Mouse (Mus musculus) CH12.LX (cell line): ENCODE results near the gene D630045J12Rik. TPM values are rescaled to one million over a fixed set of nuclear protein-coding genes. Genes with fewer than 3 reads are reported as not detected.

ENCODE experiments used
- DNase-seq: peaks from one replicate; pipeline ENCODE4 v3.0.0-alpha.2; 2013; ENCODE audit errors: extremely low read depth
- H3K27ac ChIP-seq: 2 replicates; pipeline ENCODE4 v1.5.1; 2012; ENCODE audit warnings: low read depth, mild to moderate bottlenecking, control low read depth, moderate library complexity; ENCODE audit not compliant: insufficient read depth
- H3K27me3 ChIP-seq: replicated peaks from 2 replicates; pipeline ENCODE3; 2012; ENCODE audit warnings: inconsistent platforms
- H3K36me3 ChIP-seq, 2 experiments: replicated peaks in 1 of 2; 2 replicates each; pipeline versions ENCODE3 to v1.6.1; 2012; ENCODE audit warnings: inconsistent platforms in 1 of 2, low read length in 1 of 2, mild to moderate bottlenecking in 1 of 2, mixed read lengths in 1 of 2, moderate library complexity in 1 of 2; ENCODE audit not compliant: control insufficient read depth in 1 of 2, insufficient read depth in 1 of 2
- H3K4me1 ChIP-seq, 2 experiments: 2 replicates each; pipeline ENCODE4 v1.6.1; 2012; ENCODE audit warnings: inconsistent platforms in 1 of 2, moderate library complexity in 1 of 2; ENCODE audit not compliant: insufficient read depth in 2 of 2, control insufficient read depth in 1 of 2
- H3K4me2 ChIP-seq: 2 replicates; pipeline ENCODE4 v1.6.1; 2012; ENCODE audit warnings: low read depth, mild to moderate bottlenecking, control low read depth; ENCODE audit not compliant: poor library complexity, insufficient read depth, severe bottlenecking
- H3K4me3 ChIP-seq, 3 experiments: fragments of 150-350 bp in 1 of 3; sonication (generic) in 1 of 3; replicated peaks in 1 of 3; 2 replicates each; pipeline versions ENCODE3 to v1.5.1; 2011 to 2012; ENCODE audit warnings: low read depth in 2 of 3, low read length in 2 of 3, mild to moderate bottlenecking in 2 of 3, moderate library complexity in 2 of 3, control low read depth in 1 of 3, improper control_type of control experiment in 1 of 3, inconsistent platforms in 1 of 3, mixed read lengths in 1 of 3; ENCODE audit not compliant: poor library complexity in 1 of 3
- H3K79me2 ChIP-seq: replicated peaks from 2 replicates; pipeline ENCODE4 v1.6.1; 2012; ENCODE audit warnings: mild to moderate bottlenecking, moderate library complexity; ENCODE audit not compliant: control insufficient read depth, poor library complexity, insufficient read depth, severe bottlenecking; ENCODE audit errors: extremely low read depth
- H3K9ac ChIP-seq: 2 replicates; pipeline ENCODE4 v1.6.1; 2012; ENCODE audit warnings: low read depth, mild to moderate bottlenecking, control low read depth, moderate library complexity; ENCODE audit not compliant: insufficient read depth
- H3K9me3 ChIP-seq: replicated peaks from 2 replicates; pipeline ENCODE3; 2012; ENCODE audit warnings: low read length, inconsistent platforms, mixed read lengths
- BHLHE40 ChIP-seq: IDR thresholded peaks from 2 replicates; pipeline ENCODE4 v1.6.1; 2011; ENCODE audit warnings: mild to moderate bottlenecking, low read depth, low read length, improper control_type of control experiment
- CHD1 ChIP-seq: IDR thresholded peaks from 2 replicates; pipeline ENCODE4 v1.6.1; 2012; ENCODE audit warnings: low read depth, low read length, improper control_type of control experiment, inconsistent platforms
- CHD2 ChIP-seq: IDR thresholded peaks from 2 replicates; pipeline ENCODE4 v1.6.1; 2011; ENCODE audit warnings: low read length, improper control_type of control experiment
- CTCF ChIP-seq, 2 experiments: IDR thresholded peaks in 1 of 2; conservative IDR thresholded peaks in 1 of 2; 2 replicates each; pipeline ENCODE4 v1.5.1; 2011 to 2012; ENCODE audit warnings: low read depth in 2 of 2, low read length in 2 of 2, improper control_type of control experiment in 1 of 2, inconsistent platforms in 1 of 2, mild to moderate bottlenecking in 1 of 2, moderate library complexity in 1 of 2
- E2F4 ChIP-seq: IDR thresholded peaks from 2 replicates; pipeline ENCODE4 v1.6.1; 2011; ENCODE audit warnings: low read depth, low read length, improper control_type of control experiment; ENCODE audit not compliant: insufficient replicate concordance
- ELF1 ChIP-seq: IDR thresholded peaks from 2 replicates; pipeline ENCODE4 v1.6.1; 2014; ENCODE audit warnings: low read depth, mild to moderate bottlenecking, inconsistent platforms, low read length, improper control_type of control experiment
- GABPA ChIP-seq: IDR thresholded peaks from 2 replicates; pipeline ENCODE4 v1.6.1; 2012; ENCODE audit warnings: low read depth, low read length, improper control_type of control experiment, inconsistent platforms; ENCODE audit not compliant: insufficient replicate concordance
- HCFC1 ChIP-seq: IDR thresholded peaks from 2 replicates; pipeline ENCODE4 v1.6.1; 2012; ENCODE audit warnings: low read depth, mild to moderate bottlenecking, inconsistent platforms, low read length, improper control_type of control experiment
- JUN ChIP-seq: IDR thresholded peaks from 2 replicates; pipeline ENCODE4 v1.6.1; 2011; ENCODE audit warnings: low read depth, mild to moderate bottlenecking, low read length, improper control_type of control experiment, moderate library complexity; ENCODE audit not compliant: insufficient read depth
- MAFK ChIP-seq: IDR thresholded peaks from 2 replicates; pipeline ENCODE4 v1.6.1; 2011; ENCODE audit warnings: low read length, improper control_type of control experiment; ENCODE audit not compliant: insufficient replicate concordance
- MAX ChIP-seq: IDR thresholded peaks from 2 replicates; pipeline ENCODE4 v1.6.1; 2011; ENCODE audit warnings: low read length, improper control_type of control experiment
- MEF2A ChIP-seq: IDR thresholded peaks from 2 replicates; pipeline ENCODE4 v1.6.1; 2014; ENCODE audit warnings: low read depth, mild to moderate bottlenecking, inconsistent platforms, low read length, improper control_type of control experiment, borderline replicate concordance
- MXI1 ChIP-seq: IDR thresholded peaks from 2 replicates; pipeline ENCODE4 v1.6.1; 2011; ENCODE audit warnings: mild to moderate bottlenecking, low read depth, low read length, improper control_type of control experiment
- NRF1 ChIP-seq: IDR thresholded peaks from 2 replicates; pipeline ENCODE4 v1.6.1; 2014; ENCODE audit warnings: low read depth, mild to moderate bottlenecking, inconsistent platforms, low read length, improper control_type of control experiment, moderate library complexity
- PAX5 ChIP-seq: IDR thresholded peaks from 2 replicates; pipeline ENCODE4 v1.6.1; 2012; ENCODE audit warnings: low read length, inconsistent platforms, mixed read lengths
- POLR2AphosphoS2 ChIP-seq: IDR thresholded peaks from 2 replicates; pipeline ENCODE4 v1.6.1; 2011; ENCODE audit warnings: low read depth, low read length, improper control_type of control experiment
- RAD21 ChIP-seq: IDR thresholded peaks from 2 replicates; pipeline ENCODE4 v1.6.1; 2011; ENCODE audit warnings: low read depth, mild to moderate bottlenecking, low read length, improper control_type of control experiment, moderate library complexity
- SIN3A ChIP-seq: IDR thresholded peaks from 2 replicates; pipeline ENCODE4 v1.6.1; 2012; ENCODE audit warnings: low read length, improper control_type of control experiment, inconsistent platforms
- SMC3 ChIP-seq: IDR thresholded peaks from 2 replicates; pipeline ENCODE4 v1.6.1; 2011; ENCODE audit warnings: low read depth, low read length, improper control_type of control experiment
- USF1 ChIP-seq: IDR thresholded peaks from 2 replicates; pipeline ENCODE4 v1.6.1; 2014; ENCODE audit warnings: low read depth, mild to moderate bottlenecking, inconsistent platforms, low read length, improper control_type of control experiment
- USF2 ChIP-seq: conservative IDR thresholded peaks from 2 replicates; pipeline ENCODE4 v1.6.1; 2011; ENCODE audit warnings: low read depth, low read length, improper control_type of control experiment
- ZKSCAN1 ChIP-seq: IDR thresholded peaks from 2 replicates; pipeline ENCODE4 v1.6.1; 2012; ENCODE audit warnings: low read depth, inconsistent platforms, low read length, improper control_type of control experiment, borderline replicate concordance
- ZMIZ1 ChIP-seq: IDR thresholded peaks from 2 replicates; pipeline ENCODE4 v1.6.1; 2012; ENCODE audit warnings: low read depth, mild to moderate bottlenecking, inconsistent platforms, low read length, improper control_type of control experiment
- dilution Hi-C: fragments of 300-500 bp; cut with MboI; formaldehyde crosslinking; loops from 2 replicates; pipeline ENCODE4 v1.14.3; 2020; ENCODE audit warnings: low sequenced_read_pairs; ENCODE audit not compliant: extremely low pct_unique_long_range_greater_than_20kb, extremely low pct_ligation_motif_present
- in situ Hi-C: fragments of 300-500 bp; cut with MboI; formaldehyde crosslinking; loops from 3 replicates; pipeline ENCODE4 v1.14.3; 2019; ENCODE audit warnings: low sequenced_read_pairs, low pct_ligation_motif_present, low pct_unique_long_range_greater_than_20kb, mixed read lengths
- polyA plus RNA-seq: library from polyadenylated mRNA; unstranded; fragments of >175 nt; gene quantifications from 2 replicates; pipeline ENCODE4 v1.2.1, GENCODE M21; 2012; ENCODE audit warnings: low read depth; ENCODE audit not compliant: insufficient read length
- total RNA-seq, 2 experiments: library from RNA; depleted of rRNA; stranded (reverse); fragments of 300-350 nt in 1 of 2; fragments of >200 nt in 1 of 2; gene quantifications; 2 replicates each; pipeline ENCODE4 v1.2.3; 2012 to 2014

Gene D630045J12Rik
- total and polyA plus RNA-seq, 3 experiments, result 0.48 to 4.9 (median 1.7) TPM

GRCm38 (mm10) chr6:38120681-38121371 lies 133.0 kb downstream of the D630045J12Rik start:
- in situ Hi-C loops, result no loop called here
- TF ChIP-seq CHD2 (no peak), MAX (no peak), SMC3 (no peak), MEF2A (no peak), HCFC1 (no peak), PAX5 (no peak)
- H3K4me2 ChIP-seq, result no peak overlapping the region

GRCm38 (mm10) chr6:38118341-38118740 lies 135.5 kb downstream of the D630045J12Rik start:
- H3K79me2 ChIP-seq, result no peaks in the 10 kb centered on the region
- DNase-seq, result no peak
- H3K27ac ChIP-seq, result no peak overlapping the region
- no peaks in the 10 kb centered on the region for H3K4me1 ChIP-seq
- TF ChIP-seq SMC3, result no peak
- no peak for TF ChIP-seq ZKSCAN1
- TF ChIP-seq USF2, result no peak
- TF ChIP-seq CHD1, result no peak
- no peak for TF ChIP-seq SIN3A
- TF ChIP-seq RAD21, result no peak
- no peak for TF ChIP-seq BHLHE40
- TF ChIP-seq HCFC1, result no peak
- no peak for TF ChIP-seq ELF1
- no peak for TF ChIP-seq USF1
- no peak for TF ChIP-seq NRF1
- TF ChIP-seq MAFK, result no peak
- TF ChIP-seq JUN, result no peak
- TF ChIP-seq MXI1, result no peak
- TF ChIP-seq POLR2AphosphoS2, result no peak
- no peak for TF ChIP-seq CTCF (conservative IDR thresholded peaks at IDR 0.05 in 1 of 2, IDR thresholded peaks at IDR 0.05 in 1 of 2; ENCODE audit: low read depth in 2 of 2, low read length in 2 of 2)
- TF ChIP-seq E2F4, result no peak
- no peak for TF ChIP-seq GABPA
- TF ChIP-seq PAX5, result no peak
- no peak for TF ChIP-seq ZMIZ1
- no peaks in the 10 kb centered on the region for H3K36me3 ChIP-seq
- no peak overlapping the region for H3K9ac ChIP-seq
- H3K27me3 ChIP-seq, result no peaks in the 10 kb centered on the region
- H3K4me3 ChIP-seq, result no peak overlapping the region
- H3K4me2 ChIP-seq, result no peak overlapping the region
- no peaks in the 10 kb centered on the region for H3K9me3 ChIP-seq
- dilution Hi-C loops, result no loop called here
- in situ Hi-C loops, result no loop called here

More at GRCm38 (mm10) chr6:38120681-38121371, 133.0 kb downstream of the D630045J12Rik start:
- H3K27ac ChIP-seq, result no peak overlapping the region
- H3K9ac ChIP-seq, result no peak overlapping the region
- H3K27me3 ChIP-seq, result no peaks in the 10 kb centered on the region
- dilution Hi-C loops, result no loop called here
- DNase-seq, result no peak
- no peaks in the 10 kb centered on the region for H3K79me2 ChIP-seq
- no peaks in the 10 kb centered on the region for H3K4me1 ChIP-seq
- H3K36me3 ChIP-seq, result no peaks in the 10 kb centered on the region
- no peak overlapping the region for H3K4me3 ChIP-seq
- H3K9me3 ChIP-seq, result no peaks in the 10 kb centered on the region
